Mouse (Mus musculus) cerebellum, adult 2 months (tissue): ENCODE data around the gene Flii. TPM values are rescaled to one million over a fixed set of nuclear protein-coding genes. Genes with fewer than 3 reads are reported as not detected.

Experiments
- DNase-seq, 2 experiments: peaks; one replicate each; pipeline ENCODE4 v3.0.0; 2021
- H3K27ac ChIP-seq: fragments of 200-500 bp; 2 replicates; pipeline ENCODE4 v1.5.1; 2012; ENCODE audit warnings: low read length, control low read depth, inconsistent platforms; ENCODE audit not compliant: insufficient read depth
- H3K27me3 ChIP-seq: fragments of 200-500 bp; 2 replicates; pipeline ENCODE4 v1.6.1; 2012; ENCODE audit warnings: inconsistent platforms, mild to moderate bottlenecking, low read length, moderate library complexity; ENCODE audit not compliant: control insufficient read depth, insufficient read depth
- H3K4me1 ChIP-seq: fragments of 200-500 bp; 2 replicates; pipeline ENCODE4 v1.6.1; 2011; ENCODE audit warnings: low read length; ENCODE audit not compliant: control insufficient read depth, insufficient read depth
- H3K4me3 ChIP-seq: fragments of 200-500 bp; replicated peaks from 2 replicates; pipeline ENCODE3; 2011; ENCODE audit warnings: mild to moderate bottlenecking, low read depth, low read length, control low read depth; ENCODE audit not compliant: insufficient read depth
- CTCF ChIP-seq: fragments of 200-500 bp; IDR thresholded peaks from 2 replicates; pipeline ENCODE4 v1.5.1; 2011; ENCODE audit warnings: low read depth, mild to moderate bottlenecking, control low read depth, low read length, moderate library complexity, borderline replicate concordance; ENCODE audit not compliant: insufficient read depth
- POLR2A ChIP-seq: fragments of 200-500 bp; IDR thresholded peaks from 2 replicates; pipeline ENCODE4 v1.6.1; 2011; ENCODE audit warnings: low read length, control low read depth, borderline replicate concordance; ENCODE audit not compliant: insufficient read depth
- whole genome bisulfite sequencing: fragments of 180-500 bp; shearing (Covaris S2); methylation state at CpG from one replicate; pipeline ENCODE4 v1.1.7; 2018; 5-methylcytosine and 5-hydroxymethylcytosine counted together
- polyA plus RNA-seq: library from polyadenylated mRNA; depleted of rRNA; stranded (reverse); fragments of >200 nt; gene quantifications from 2 replicates; pipeline ENCODE4 v1.2.3, GENCODE M21; 2012

Flii gene
- polyA plus RNA-seq, 1 experiment, result 177 TPM

- H3K4me1 ChIP-seq, result peaks cover under 1% of the 10 kb centered on the region; the same call in 1 of the 2 replicates
- no peak overlapping the region for H3K4me3 ChIP-seq
- no peak overlapping the region for H3K27ac ChIP-seq
- TF ChIP-seq POLR2A (no peak), CTCF (no peak)
- 75% methylated on average over 14 of the region's 14 CpGs for WGBS
- no peaks in the 10 kb centered on the region for H3K27me3 ChIP-seq
- peak in 1 of 2 experiments; percentile 18 for DNase-seq
Observed at GRCm38 (mm10) chr11:60731251-60731650, 4.2 kb upstream of the Flii start.

DNA sequence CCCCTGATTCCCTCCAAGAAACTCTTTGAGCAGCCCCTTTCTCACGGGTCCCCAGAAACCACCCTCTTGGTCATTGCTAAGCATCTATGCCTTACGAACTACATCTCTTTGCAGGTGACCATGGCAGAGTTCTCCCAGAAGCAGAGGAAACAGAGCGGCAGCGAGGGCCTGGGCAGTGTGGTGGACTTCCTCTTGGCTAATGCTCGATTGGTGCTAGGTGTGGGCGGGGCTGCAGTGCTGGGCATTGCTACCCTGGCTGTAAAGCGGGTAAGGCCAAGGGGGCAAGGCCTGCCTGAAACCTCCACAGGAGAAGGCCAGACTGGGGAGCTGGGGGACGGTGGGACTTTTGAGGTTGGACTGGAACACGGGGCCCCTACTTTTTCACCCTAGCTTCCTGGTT lies 3.1 kb upstream of the Flii start:
- TF ChIP-seq CTCF (no peak), POLR2A (no peak)
- no peak overlapping the region for H3K27ac ChIP-seq
- H3K4me1 ChIP-seq, result peaks cover 4% of the 10 kb centered on the region
- no peaks in the 10 kb centered on the region for H3K27me3 ChIP-seq
- H3K4me3 ChIP-seq, result no peak overlapping the region
- 81% methylated on average over 9 of the region's 9 CpGs for whole genome bisulfite sequencing
- no peak for DNase-seq

- TF ChIP-seq POLR2A (no peak), CTCF (no peak)
- Histone ChIP-seq H3K4me3 (peak overlapping the region; percentile 71), H3K27ac (no peak overlapping the region), H3K4me1 (peaks cover 4% of the 10 kb centered on the region), H3K27me3 (no peaks in the 10 kb centered on the region)
- 67% methylated on average over 6 of the region's 6 CpGs for WGBS
- peak in 1 of 2 experiments; percentile 34 for DNase-seq
Observed at GRCm38 (mm10) chr11:60729217-60729641, 2.2 kb upstream of the Flii start.

- peak; percentile 97 for DNase-seq
- Histone ChIP-seq H3K4me3 (peak within 1 kb of the TSS; percentile 71), H3K27ac (peak within 1 kb of the TSS; percentile 61), H3K4me1 (peaks cover 4% of the 10 kb centered on the region), H3K27me3 (no peaks in the 10 kb centered on the region)
- WGBS, result under 1% methylated on average over 44 of the region's 44 CpGs
- no peak for TF ChIP-seq CTCF
- peak; percentile 50; the same call in 1 of the 2 replicates for TF ChIP-seq POLR2A
Observed at GRCm38 (mm10) chr11:60728260-60728761, 1.2 kb upstream of the Flii start, which contains the start of gene Mief2. Gene Mief2, plus strand, starts transcription at chr11:60728398.

GRCm38 (mm10) chr11:60727392-60728140 lies 503 bp upstream of the Flii start:
- H3K4me1 ChIP-seq, result peaks cover 4% of the 10 kb centered on the region
- H3K4me3 ChIP-seq, result peak overlapping the region; percentile 71
- 1% methylated on average over 12 of the region's 12 CpGs for WGBS
- TF ChIP-seq POLR2A (no peak), CTCF (no peak)
- DNase-seq, result no peak
- no peaks in the 10 kb centered on the region for H3K27me3 ChIP-seq
- H3K27ac ChIP-seq, result peak overlapping the region; percentile 61

DNA sequence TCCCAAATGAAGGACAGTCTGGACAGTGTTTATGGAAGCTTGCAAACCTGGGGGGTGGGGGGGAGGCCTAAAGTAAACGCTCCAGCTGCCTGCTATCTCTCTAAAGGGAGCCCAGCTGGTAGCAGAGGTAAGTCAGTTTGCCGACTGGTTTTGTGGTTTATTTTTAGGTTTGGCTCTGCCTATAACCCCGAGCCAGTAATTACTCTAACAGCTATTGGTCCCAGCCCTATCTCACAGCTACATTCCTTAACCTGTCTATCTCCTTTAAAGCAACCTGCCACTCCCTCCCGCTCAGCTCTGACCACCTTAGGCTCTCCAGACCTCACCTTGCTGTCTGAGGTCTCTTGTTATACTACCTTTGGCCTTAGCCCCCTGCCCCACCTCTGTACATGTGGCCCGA lies 7.8 kb downstream of the Flii start:
- H3K4me1 ChIP-seq, result no peaks in the 10 kb centered on the region
- no peak overlapping the region; the same call in 1 of the 2 replicates for H3K27ac ChIP-seq
- no peak for TF ChIP-seq POLR2A
- no peak for TF ChIP-seq CTCF
- H3K4me3 ChIP-seq, result no peak overlapping the region
- 87% methylated on average over 5 of the region's 5 CpGs for WGBS
- no peak for DNase-seq
- no peaks in the 10 kb centered on the region for H3K27me3 ChIP-seq

- DNase-seq, result no peak
- Histone ChIP-seq H3K27me3 (no peaks in the 10 kb centered on the region), H3K4me1 (no peaks in the 10 kb centered on the region), H3K4me3 (no peak overlapping the region), H3K27ac (no peak overlapping the region)
- TF ChIP-seq CTCF (no peak), POLR2A (no peak)
- 77% methylated on average over 5 of the region's 5 CpGs for WGBS
Observed at GRCm38 (mm10) chr11:60715833-60716232, 11.2 kb downstream of the Flii start.
